Comparison of ENCODE assay signal across 27 mouse cellular contexts in genomic region chr2:79354773-79355172, GRCm38 (mm10).
DNase-seq lines count a peak whose midpoint lies in the region; ATAC-seq and TF ChIP-seq lines count a peak whose summit lies in the region.
"Had no signal": no experiment of that assay in that cellular context is flagged by ENCODE, and none has a peak within 500 bp of the region (broad histone marks: within the 10 kb centered on the region; RNA-seq: fewer than 3 reads in every experiment).

No protein-coding gene starts in this region.

- no peaks in the 10 kb centered on the region for H3K9me3 ChIP-seq in lung, embryonic 14.5 days (ENCODE audit: low read depth, low read length)
- no peaks in the 10 kb centered on the region for H3K9me3 ChIP-seq in hindbrain, postnatal 0 days (ENCODE audit: low read length)
- H3K9me3 ChIP-seq: embryonic facial prominence, embryonic 13.5 days; forebrain, embryonic 13.5 days; heart, embryonic 15.5 days; limb, embryonic 13.5 days; liver, embryonic 12.5 days; midbrain, embryonic 15.5 days; neural tube, embryonic 12.5 days had no signal

- H3K27me3 ChIP-seq in lung, embryonic 14.5 days (ENCODE audit: insufficient read depth, low read length), result no peaks in the 10 kb centered on the region
- H3K27me3 ChIP-seq in hindbrain, postnatal 0 days (ENCODE audit: insufficient read depth, low read length), result no peaks in the 10 kb centered on the region
- H3K27me3 ChIP-seq: embryonic facial prominence, embryonic 13.5 days; forebrain, embryonic 13.5 days; heart, embryonic 15.5 days; limb, embryonic 13.5 days; liver, embryonic 12.5 days; midbrain, embryonic 15.5 days; neural tube, embryonic 12.5 days had no signal

- H3K27ac ChIP-seq in lung, embryonic 14.5 days (ENCODE audit: low read depth), result no peak overlapping the region
- no peak overlapping the region for H3K27ac ChIP-seq in hindbrain, postnatal 0 days
- H3K27ac ChIP-seq: embryonic facial prominence, embryonic 13.5 days; forebrain, embryonic 13.5 days; gastrocnemius, adult 2 months; heart, embryonic 15.5 days; hindbrain, embryonic 14.5 days; layer of hippocampus, adult 2 months; limb, embryonic 13.5 days; liver, embryonic 12.5 days; midbrain, embryonic 15.5 days; neural tube, embryonic 12.5 days had no signal

- ATAC-seq in lung, embryonic 14.5 days (ENCODE audit: insufficient read depth), result no peak
- no peak for ATAC-seq in hindbrain, postnatal 0 days
- ATAC-seq: forebrain, embryonic 13.5 days; liver, embryonic 12.5 days; midbrain, embryonic 15.5 days had no signal

- no peaks in the 10 kb centered on the region for H3K4me1 ChIP-seq in lung, embryonic 14.5 days (ENCODE audit: insufficient read depth)
- no peaks in the 10 kb centered on the region for H3K4me1 ChIP-seq in hindbrain, postnatal 0 days (ENCODE audit: insufficient read depth, low read length)
- H3K4me1 ChIP-seq: embryonic facial prominence, embryonic 13.5 days; heart, embryonic 15.5 days; limb, embryonic 13.5 days; liver, embryonic 12.5 days had no signal

- no peak overlapping the region for H3K9ac ChIP-seq in lung, embryonic 14.5 days
- H3K9ac ChIP-seq in hindbrain, postnatal 0 days (replicated peaks; ENCODE audit: low read length), result no peak overlapping the region
- H3K9ac ChIP-seq: embryonic facial prominence, embryonic 13.5 days; forebrain, embryonic 13.5 days; heart, embryonic 15.5 days; hindbrain, embryonic 14.5 days; limb, embryonic 13.5 days; liver, embryonic 12.5 days; midbrain, embryonic 15.5 days; neural tube, embryonic 12.5 days had no signal

- no peak overlapping the region for H3K4me2 ChIP-seq in lung, embryonic 14.5 days
- H3K4me2 ChIP-seq in hindbrain, postnatal 0 days (ENCODE audit: low read depth, low read length), result no peak overlapping the region
- H3K4me2 ChIP-seq: embryonic facial prominence, embryonic 13.5 days; forebrain, embryonic 13.5 days; heart, embryonic 15.5 days; hindbrain, embryonic 14.5 days; limb, embryonic 13.5 days; liver, embryonic 12.5 days; midbrain, embryonic 15.5 days; neural tube, embryonic 12.5 days had no signal

- WGBS in lung, embryonic 14.5 days, result 80% methylated on average over 16 of the region's 16 CpGs
- WGBS in hindbrain, postnatal 0 days, result 91% methylated on average over 16 of the region's 16 CpGs

- peak; percentile 17 for DNase-seq in lung, embryonic 14.5 days
- DNase-seq in lung, postnatal 10 days, result no peak
- peak; percentile 33 for DNase-seq in ES-CJ7 (ENCODE audit: low read depth, low spot score)
- peak; percentile 59 for DNase-seq in ZHBTc4 (ENCODE audit: low read depth, low spot score)
- peak; percentile 39 to 59 for DNase-seq in left cerebral cortex, postnatal 36 days (ENCODE audit: low spot score in 2 of 2)
- no peak for DNase-seq in adrenal gland, adult 2 months
- DNase-seq in hindbrain, postnatal 0 days (ENCODE audit: low spot score), result no peak
- no peak for DNase-seq in cerebellum, adult 8-10 months
- DNase-seq: cerebellum, adult 11-12 months; embryo, embryonic 11 days; gastrocnemius, adult 2 months; heart, postnatal 36 days; kidney, adult 9 months; kidney, postnatal 25 days; lung, adult 18-20 months; spleen, adult 18-20 months; thymus, postnatal 25 days had no signal

- no peaks in the 10 kb centered on the region for H3K36me3 ChIP-seq in lung, embryonic 14.5 days (ENCODE audit: insufficient read depth)
- H3K36me3 ChIP-seq in hindbrain, postnatal 0 days (ENCODE audit: insufficient read depth, low read length), result no peaks in the 10 kb centered on the region
- H3K36me3 ChIP-seq: embryonic facial prominence, embryonic 13.5 days; heart, embryonic 15.5 days; limb, embryonic 13.5 days; liver, embryonic 12.5 days; midbrain, embryonic 15.5 days; neural tube, embryonic 12.5 days had no signal

- no peak overlapping the region for H3K4me3 ChIP-seq in lung, embryonic 14.5 days (ENCODE audit: low read depth, low read length)
- no peak overlapping the region for H3K4me3 ChIP-seq in hindbrain, postnatal 0 days (ENCODE audit: low read length)
- H3K4me3 ChIP-seq: embryonic facial prominence, embryonic 13.5 days; erythroblast, embryonic 14.5 days; forebrain, embryonic 13.5 days; gastrocnemius, adult 2 months; heart, embryonic 15.5 days; layer of hippocampus, adult 2 months; limb, embryonic 13.5 days; liver, embryonic 12.5 days; midbrain, embryonic 15.5 days; neural tube, embryonic 12.5 days had no signal

- intact Hi-C loops in left cerebral cortex, postnatal 36 days (cut with DNase I), result no loop called here

- no peak for TF ChIP-seq CTCF in lung, embryonic 14.5 days (IDR thresholded peaks at IDR 0.05; ENCODE audit: low read depth)
- TF ChIP-seq CTCF in hindbrain, postnatal 0 days (IDR thresholded peaks at IDR 0.05; ENCODE audit: low read depth), result no peak

Comparison
In these comparisons a context has a peak if more than half of its experiments do, and no peak if none do; other contexts are left out.
1. DNase-seq: peak in lung, embryonic 14.5 days (single experiment), ES-CJ7 (single experiment), ZHBTc4 (single experiment) and left cerebral cortex, postnatal 36 days (2 of 2); none in lung, postnatal 10 days (single experiment), adrenal gland, adult 2 months (single experiment), hindbrain, postnatal 0 days (single experiment) and cerebellum, adult 8-10 months (single experiment).